Mouse (Mus musculus) regulatory T cell (primary cell): ENCODE data around the gene Stk38.

ENCODE experiments used
- in situ Hi-C: fragments of 300-600 bp; cut with MboI, MseI; formaldehyde crosslinking; loops from one replicate; pipeline ENCODE4 v1.15.1; 2025; ENCODE audit warnings: high pct_unique_total_duplicates

The Stk38 gene

GRCm38 (mm10) chr17:28926866-28927635 is 80.7 kb downstream of the Stk38 start:
- in situ Hi-C loops = no loop called here

DNA sequence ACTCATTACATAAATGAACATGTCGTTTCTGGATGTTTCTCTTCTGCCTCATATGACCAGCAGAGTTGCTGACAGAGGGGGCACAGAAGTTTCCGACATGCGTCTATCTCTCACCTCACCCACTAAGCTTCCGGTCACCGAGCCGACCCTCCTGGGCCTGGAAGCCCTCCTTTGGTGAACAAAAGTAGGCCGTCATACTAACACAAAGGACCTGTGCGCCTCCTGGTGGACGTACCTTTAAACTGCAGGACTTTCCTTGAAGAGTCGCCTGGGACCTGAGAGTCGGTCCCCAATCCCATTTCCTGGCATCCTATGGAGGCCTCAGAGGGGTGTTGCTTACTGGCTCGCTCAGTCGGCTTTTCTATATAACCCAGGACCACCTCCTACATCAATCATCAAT is 81.4 kb downstream of the Stk38 start:
- in situ Hi-C loops = no loop called here

DNA sequence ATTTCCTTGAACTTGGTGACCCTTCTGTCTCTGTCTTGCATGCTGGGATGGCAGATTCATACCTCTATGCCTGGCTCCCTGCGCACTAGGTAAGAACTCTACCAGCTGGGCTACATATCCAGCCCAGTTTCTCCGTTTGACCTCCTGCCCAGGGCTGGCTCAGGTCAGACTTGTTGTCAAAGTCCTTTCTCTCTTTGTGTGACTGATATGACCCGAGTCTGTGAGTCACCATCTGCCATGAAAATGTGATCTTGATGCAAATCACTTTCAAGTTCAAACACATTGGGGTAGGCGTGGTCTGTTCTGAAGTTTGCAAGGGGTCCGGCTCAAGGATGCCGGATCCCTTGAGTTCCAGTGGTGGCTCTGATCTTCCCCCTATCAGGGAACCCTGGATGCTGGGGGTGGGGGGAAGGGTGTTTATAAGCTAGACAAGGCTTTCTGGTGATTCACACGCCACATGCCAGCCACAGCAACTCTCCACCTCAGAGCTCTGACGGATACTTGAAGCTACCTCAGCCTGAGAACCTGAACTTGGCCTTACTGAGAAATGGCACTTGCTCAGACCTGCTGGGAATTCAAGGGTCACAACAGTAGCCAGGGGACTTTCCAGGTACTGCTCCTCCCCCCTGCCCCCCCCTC is 82.7 kb downstream of the Stk38 start:
- in situ Hi-C loops = no loop called here

GRCm38 (mm10) chr17:28922096-28922495 is 85.7 kb downstream of the Stk38 start:
- in situ Hi-C loops = no loop called here

DNA sequence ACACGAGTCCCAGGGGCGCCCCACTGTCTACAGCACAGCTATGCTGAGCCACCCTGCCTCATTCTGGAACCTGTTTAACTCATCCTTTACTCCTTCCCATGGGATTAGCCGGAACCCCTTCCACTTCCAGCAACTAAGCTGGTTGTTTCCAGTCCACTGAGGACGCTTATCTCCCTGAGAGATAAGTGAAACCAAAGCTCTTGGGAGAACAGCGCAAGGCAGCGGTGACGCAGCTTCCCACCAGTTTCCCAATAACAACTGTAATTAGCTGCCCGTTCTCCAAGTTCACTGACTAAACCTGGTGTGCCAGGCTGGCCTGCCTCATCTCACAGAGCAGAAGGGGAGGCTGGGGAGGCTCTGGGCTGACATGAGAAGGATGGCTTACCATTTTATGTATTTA is 86.7 kb downstream of the Stk38 start:
- in situ Hi-C loops = no loop called here
